Mouse (Mus musculus) ES-Bruce4 (cell line): Measurements from ENCODE around the gene Nup210. TPM values are rescaled to one million over a fixed set of nuclear protein-coding genes. Genes with fewer than 3 reads are reported as not detected.

ENCODE experiments used
- H3K27ac ChIP-seq: 2 replicates; pipeline ENCODE4 v1.5.1; 2012; ENCODE audit warnings: low read length, inconsistent platforms; ENCODE audit not compliant: insufficient read depth
- H3K27me3 ChIP-seq: 2 replicates; pipeline ENCODE4 v1.6.1; 2012; ENCODE audit warnings: mild to moderate bottlenecking, low read length, inconsistent platforms; ENCODE audit not compliant: control insufficient read depth, poor library complexity, insufficient read depth, severe bottlenecking
- H3K36me3 ChIP-seq: 2 replicates; pipeline ENCODE4 v1.6.1; 2012; ENCODE audit warnings: inconsistent platforms, mild to moderate bottlenecking, low read length, moderate library complexity; ENCODE audit not compliant: control insufficient read depth, poor library complexity, insufficient read depth, severe bottlenecking
- H3K4me1 ChIP-seq: one replicate; pipeline ENCODE4 v1.8.1; 2011; ENCODE audit warnings: low read length; ENCODE audit not compliant: control insufficient read depth, insufficient read depth
- H3K4me3 ChIP-seq: 2 replicates; pipeline ENCODE4 v1.5.1; 2011; ENCODE audit warnings: low read depth, mild to moderate bottlenecking, low read length
- H3K9ac ChIP-seq: 2 replicates; pipeline ENCODE4 v1.6.1; 2012; ENCODE audit warnings: low read depth, mild to moderate bottlenecking, inconsistent platforms; ENCODE audit not compliant: poor library complexity, severe bottlenecking
- H3K9me3 ChIP-seq: replicated peaks from 2 replicates; pipeline ENCODE4 v1.6.1; 2012; ENCODE audit warnings: mild to moderate bottlenecking, low read length, inconsistent platforms; ENCODE audit not compliant: control insufficient read depth, poor library complexity, insufficient read depth, severe bottlenecking
- CTCF ChIP-seq: IDR thresholded peaks from one replicate; pipeline ENCODE4 v1.8.1; 2011; ENCODE audit warnings: low read depth, low read length
- EP300 ChIP-seq: IDR thresholded peaks from 2 replicates; pipeline ENCODE4 v1.6.1; 2011; ENCODE audit warnings: low read depth, low read length; ENCODE audit not compliant: insufficient read depth
- POLR2A ChIP-seq: IDR thresholded peaks from one replicate; pipeline ENCODE4 v1.8.1; 2011; ENCODE audit warnings: low read length; ENCODE audit not compliant: insufficient read depth
- polyA plus RNA-seq: library from polyadenylated mRNA; stranded (reverse); fragments of >200 nt; gene quantifications from 2 replicates; pipeline ENCODE4 v1.2.4, GENCODE M21; 2011; ENCODE audit warnings: low read depth; ENCODE audit not compliant: missing spikeins, insufficient read depth, insufficient read length

The Nup210 gene
- polyA plus RNA-seq, 1 experiment: 46.8 TPM

GRCm38 (mm10) chr6:91047434-91047833 is 69.2 kb downstream of the Nup210 start:
- no peaks in the 10 kb centered on the region; the same call in 1 of the 2 replicates for H3K36me3 ChIP-seq
- no peaks in the 10 kb centered on the region for H3K4me1 ChIP-seq
- no peak overlapping the region for H3K4me3 ChIP-seq
- H3K27ac ChIP-seq: no peak overlapping the region
- H3K9me3 ChIP-seq: no peaks in the 10 kb centered on the region
- TF ChIP-seq CTCF (no peak), EP300 (no peak), POLR2A (no peak)
- H3K9ac ChIP-seq: no peak overlapping the region
- H3K27me3 ChIP-seq: no peaks in the 10 kb centered on the region

GRCm38 (mm10) chr6:91046184-91046583 is 70.4 kb downstream of the Nup210 start:
- no peak for TF ChIP-seq POLR2A
- TF ChIP-seq EP300: no peak
- no peak for TF ChIP-seq CTCF
- Histone ChIP-seq H3K9ac (no peak overlapping the region), H3K36me3 (no peaks in the 10 kb centered on the region; the same call in 1 of the 2 replicates), H3K27me3 (no peaks in the 10 kb centered on the region), H3K9me3 (no peaks in the 10 kb centered on the region), H3K4me1 (no peaks in the 10 kb centered on the region), H3K4me3 (no peak overlapping the region), H3K27ac (no peak overlapping the region)

- Histone ChIP-seq H3K4me1 (no peaks in the 10 kb centered on the region), H3K9me3 (no peaks in the 10 kb centered on the region), H3K4me3 (no peak overlapping the region), H3K27me3 (no peaks in the 10 kb centered on the region), H3K9ac (no peak overlapping the region), H3K36me3 (no peaks in the 10 kb centered on the region; the same call in 1 of the 2 replicates), H3K27ac (no peak overlapping the region)
- TF ChIP-seq EP300: no peak
- TF ChIP-seq CTCF: no peak
- TF ChIP-seq POLR2A: no peak
Observed at GRCm38 (mm10) chr6:91044628-91045331, 71.8 kb downstream of the Nup210 start.

GRCm38 (mm10) chr6:91041287-91041686 is 75.3 kb downstream of the Nup210 start:
- Histone ChIP-seq H3K27ac (no peak overlapping the region), H3K4me3 (no peak overlapping the region), H3K27me3 (no peaks in the 10 kb centered on the region), H3K36me3 (no peaks in the 10 kb centered on the region), H3K9ac (no peak overlapping the region), H3K9me3 (no peaks in the 10 kb centered on the region), H3K4me1 (no peaks in the 10 kb centered on the region)
- no peak for TF ChIP-seq EP300
- TF ChIP-seq POLR2A: no peak
- TF ChIP-seq CTCF: no peak

GRCm38 (mm10) chr6:91028256-91028655 is 88.4 kb downstream of the Nup210 start:
- H3K36me3 ChIP-seq: 0 out of 2 replicates have a peak, but pooled peaks cover 3% of the 10 kb centered on the region
- no peak overlapping the region for H3K27ac ChIP-seq
- H3K4me1 ChIP-seq: no peaks in the 10 kb centered on the region
- no peak overlapping the region for H3K4me3 ChIP-seq
- TF ChIP-seq POLR2A: no peak
- TF ChIP-seq CTCF: no peak
- TF ChIP-seq EP300: no peak
- no peak overlapping the region for H3K9ac ChIP-seq
- H3K9me3 ChIP-seq: no peaks in the 10 kb centered on the region
- H3K27me3 ChIP-seq: no peaks in the 10 kb centered on the region

- Histone ChIP-seq H3K4me1 (no peaks in the 10 kb centered on the region), H3K4me3 (no peak overlapping the region), H3K9ac (no peak overlapping the region), H3K36me3 (no peaks in the 10 kb centered on the region; the same call in 1 of the 2 replicates), H3K9me3 (no peaks in the 10 kb centered on the region), H3K27ac (no peak overlapping the region), H3K27me3 (no peaks in the 10 kb centered on the region)
- TF ChIP-seq CTCF: no peak
- no peak for TF ChIP-seq EP300
- no peak for TF ChIP-seq POLR2A
Observed at GRCm38 (mm10) chr6:91020810-91021209, 95.8 kb downstream of the Nup210 start.
